Mouse (Mus musculus) cerebellum, adult 2 months (tissue): ENCODE data around the gene Fam173a.

Experiments used
- CTCF ChIP-seq: fragments of 200-500 bp; IDR thresholded peaks from 2 replicates; pipeline ENCODE4 v1.5.1; 2011; ENCODE audit warnings: low read depth, mild to moderate bottlenecking, control low read depth, low read length, moderate library complexity, borderline replicate concordance; ENCODE audit not compliant: insufficient read depth
- POLR2A ChIP-seq: fragments of 200-500 bp; IDR thresholded peaks from 2 replicates; pipeline ENCODE4 v1.6.1; 2011; ENCODE audit warnings: low read length, control low read depth, borderline replicate concordance; ENCODE audit not compliant: insufficient read depth

- no peak for TF ChIP-seq CTCF
- no peak for TF ChIP-seq POLR2A
Measured at GRCm38 (mm10) chr17:25839455-25840235, 46.9 kb upstream of the Fam173a start.
